Mouse (Mus musculus): ENCODE data around the gene Sh3glb2.

Sh3glb2 gene

GRCm38 (mm10) chr2:30342061-30342460, 17.1 kb downstream of the Sh3glb2 start:
- no peak for DNase-seq (ENCODE audit: extremely low spot score, low spot score)

GRCm38 (mm10) chr2:30337179-30337578, 22.0 kb downstream of the Sh3glb2 start:
- DNase-seq (ENCODE audit: extremely low spot score, low spot score), result no peak

- DNase-seq (ENCODE audit: extremely low spot score, low spot score), result no peak
Measured at GRCm38 (mm10) chr2:30336174-30336915, 22.8 kb downstream of the Sh3glb2 start.

DNA sequence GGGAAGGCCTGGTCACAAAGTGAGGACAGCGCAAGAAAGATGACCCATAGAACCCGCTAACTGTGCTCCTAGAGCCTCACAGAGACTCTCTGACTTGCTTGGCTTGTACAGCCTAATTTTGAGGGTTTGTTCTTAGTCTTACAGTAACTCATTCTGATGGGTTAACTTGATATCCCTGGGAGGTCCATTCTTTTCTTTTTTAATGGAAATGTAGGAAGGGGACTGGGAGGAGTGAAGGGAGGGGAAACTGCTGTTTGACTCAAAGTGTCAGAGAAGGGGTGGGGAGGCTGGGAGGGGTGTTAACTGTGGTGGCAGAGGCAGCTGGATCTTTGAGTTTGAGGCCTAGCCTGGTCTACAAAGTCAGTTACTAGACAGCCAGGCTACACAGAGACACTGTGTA, 23.8 kb downstream of the Sh3glb2 start:
- DNase-seq (ENCODE audit: extremely low spot score, low spot score), result no peak

DNA sequence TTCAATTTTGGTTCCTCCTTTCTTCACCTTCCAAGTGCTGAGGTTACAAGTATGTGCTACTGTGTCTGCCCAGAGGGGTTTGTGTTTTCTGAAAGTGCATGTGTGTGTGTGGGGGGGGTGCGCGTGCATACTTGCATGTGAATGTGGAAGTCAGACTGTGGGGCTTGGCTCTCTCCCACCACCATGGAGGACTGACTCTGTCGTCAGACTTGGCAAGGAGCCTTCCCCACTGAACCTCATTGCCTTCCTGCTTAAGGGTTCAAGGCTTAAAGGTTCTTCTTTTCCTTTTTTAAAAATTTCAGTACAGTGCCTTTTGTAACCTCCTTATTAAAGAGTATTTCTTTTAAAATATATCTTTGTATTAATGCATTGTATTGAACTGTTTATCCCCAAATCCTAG, 30.3 kb downstream of the Sh3glb2 start:
- no peak for DNase-seq (ENCODE audit: extremely low spot score, low spot score)

- no peak for DNase-seq (ENCODE audit: extremely low spot score, low spot score)
Measured at GRCm38 (mm10) chr2:30327276-30327675, 31.9 kb downstream of the Sh3glb2 start.

DNA sequence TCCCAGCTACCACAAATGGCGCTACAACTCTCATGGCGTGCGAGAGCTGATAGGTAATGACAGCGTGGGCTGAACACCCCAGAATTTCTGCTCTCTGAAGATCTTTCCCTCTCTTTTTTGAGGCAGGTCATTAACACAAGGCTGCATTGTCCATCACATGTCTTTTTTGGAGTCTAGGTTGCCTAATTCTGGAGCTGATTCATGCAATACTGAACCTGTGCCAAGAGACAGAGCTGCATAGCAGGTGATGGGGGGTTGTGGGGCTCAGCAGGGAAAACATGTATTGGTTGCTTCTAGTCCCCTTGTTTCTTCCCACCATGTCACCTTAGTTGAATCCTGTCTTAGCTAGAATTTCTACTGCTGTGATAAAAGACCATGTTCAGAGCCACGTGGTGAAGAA, 33.8 kb downstream of the Sh3glb2 start:
- no peak for DNase-seq (ENCODE audit: extremely low spot score, low spot score)

- DNase-seq (ENCODE audit: extremely low spot score, low spot score), result no peak
Measured at GRCm38 (mm10) chr2:30323111-30323510, 36.0 kb downstream of the Sh3glb2 start.

- DNase-seq (ENCODE audit: extremely low spot score, low spot score), result no peak
Measured at GRCm38 (mm10) chr2:30319260-30319659, 39.9 kb downstream of the Sh3glb2 start.

- no peak for DNase-seq (ENCODE audit: extremely low spot score, low spot score)
Measured at GRCm38 (mm10) chr2:30316955-30317354, 42.2 kb downstream of the Sh3glb2 start.

DNA sequence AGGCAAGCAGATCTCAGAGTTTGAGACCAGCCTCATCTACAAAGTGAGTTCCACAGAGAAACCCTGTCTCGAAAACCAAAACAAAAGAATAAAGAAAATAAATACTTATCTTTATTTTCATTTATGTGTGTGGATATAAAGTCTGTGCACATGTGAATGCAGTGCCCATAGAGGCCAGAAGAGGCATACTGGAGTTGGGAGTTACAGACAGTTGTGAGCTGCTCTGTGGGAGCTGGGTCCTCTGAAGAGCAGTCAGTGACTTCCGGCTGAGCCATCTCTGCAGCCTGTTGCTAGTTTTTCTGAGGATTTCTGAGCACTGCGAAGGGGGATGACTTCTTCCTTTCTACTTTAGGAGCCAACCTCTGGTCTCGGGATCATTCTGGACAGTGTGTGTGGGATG, 43.0 kb downstream of the Sh3glb2 start:
- no peak for DNase-seq (ENCODE audit: extremely low spot score, low spot score)

DNA sequence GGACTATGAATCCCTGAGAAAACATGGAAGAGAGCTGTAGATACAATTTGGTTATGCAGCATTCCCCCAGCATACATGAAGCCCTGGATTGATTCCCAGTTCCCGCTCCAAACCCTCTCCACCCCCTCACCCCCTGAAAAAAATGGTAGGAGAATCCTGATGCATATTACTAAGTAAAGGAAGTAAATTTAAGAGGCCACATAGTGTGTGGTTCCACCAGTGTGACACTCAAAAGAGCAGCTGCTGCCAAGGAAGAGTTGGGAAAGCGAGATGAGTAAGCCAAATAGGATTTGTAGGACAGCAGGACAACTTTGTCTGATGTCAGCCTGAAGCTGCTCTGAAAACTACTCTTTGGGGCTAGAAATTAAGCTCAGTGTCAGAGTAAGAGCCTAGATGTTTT, 47.7 kb downstream of the Sh3glb2 start:
- DNase-seq (ENCODE audit: extremely low spot score, low spot score), result no peak

GRCm38 (mm10) chr2:30309351-30309750, 49.8 kb downstream of the Sh3glb2 start:
- DNase-seq (ENCODE audit: extremely low spot score, low spot score), result no peak

DNA sequence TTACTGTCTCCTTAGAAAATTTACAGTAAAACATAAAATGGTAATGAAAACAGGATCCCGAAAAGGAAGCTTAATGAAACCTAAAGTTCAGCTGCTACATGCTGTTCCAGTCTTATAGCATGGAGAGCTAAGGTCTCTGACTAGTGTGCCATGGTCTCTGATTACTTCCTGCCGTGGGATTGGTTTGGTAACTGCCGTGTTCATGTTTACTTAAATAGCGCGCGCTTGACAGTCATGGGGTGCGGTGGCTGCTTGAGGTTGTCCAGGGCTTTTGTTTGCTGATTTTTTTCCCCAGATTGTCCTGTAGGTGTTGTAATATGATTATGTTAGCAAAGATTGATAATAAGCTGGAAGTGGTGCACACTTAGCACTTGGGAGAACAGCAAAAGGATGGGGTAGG, 53.0 kb downstream of the Sh3glb2 start:
- no peak for DNase-seq (ENCODE audit: extremely low spot score, low spot score)

DNA sequence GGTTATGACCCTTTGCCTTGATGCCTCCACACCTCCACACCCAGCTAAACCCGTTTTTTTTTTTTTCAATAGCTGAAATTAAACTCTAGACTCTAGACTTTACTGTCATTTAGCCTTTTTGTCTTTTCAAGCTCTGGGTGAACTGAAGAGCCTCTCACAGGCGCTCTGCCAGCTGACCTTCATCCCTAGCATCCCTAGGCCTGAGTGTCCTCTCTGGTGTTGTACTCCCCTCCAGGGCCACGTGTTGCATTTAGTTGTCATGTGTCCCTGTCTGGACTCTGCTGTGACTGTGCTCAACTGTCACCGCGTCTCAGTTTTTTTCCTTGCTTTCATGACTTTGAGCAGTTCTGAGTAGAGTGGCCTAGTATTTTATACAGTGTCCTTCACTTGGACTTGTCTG, 59.2 kb downstream of the Sh3glb2 start:
- DNase-seq (ENCODE audit: extremely low spot score, low spot score), result no peak

DNA sequence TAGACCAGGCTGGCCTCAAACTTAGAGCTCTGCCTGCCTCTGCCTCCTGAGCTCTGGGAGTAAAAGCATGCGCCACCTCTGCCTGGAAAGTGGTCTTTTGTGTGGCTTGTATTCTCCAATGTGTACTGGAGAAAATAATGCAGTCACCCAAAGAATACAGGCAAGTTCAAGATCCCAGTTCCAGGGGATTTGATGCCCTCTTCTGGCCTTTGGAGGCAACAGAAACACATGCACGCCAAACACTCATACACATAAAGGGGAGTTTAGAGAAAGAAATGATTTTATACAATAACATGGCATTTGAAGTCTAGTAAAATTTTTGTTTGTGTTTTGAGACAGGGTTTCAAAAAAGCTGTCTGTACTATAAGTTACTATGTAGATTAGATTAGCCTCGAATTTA, 59.6 kb downstream of the Sh3glb2 start:
- no peak for DNase-seq (ENCODE audit: extremely low spot score, low spot score)
